Mouse (Mus musculus) lung, embryonic 14.5 days (tissue): ENCODE data around the gene H2-Ob. TPM values are rescaled to one million over a fixed set of nuclear protein-coding genes. Genes with fewer than 3 reads are reported as not detected.

Experiments used
- ATAC-seq: fragments of 200-750 bp; cut with Nextera tagmentation; 2 replicates; pipeline ENCODE4 v1.8.0; 2017; ENCODE audit warnings: mild to moderate bottlenecking, moderate TSS enrichment, moderate library complexity; ENCODE audit not compliant: insufficient read depth
- DNase-seq: peaks from one replicate; pipeline ENCODE4 v3.0.0-alpha.2; 2015
- H3K27ac ChIP-seq: fragments of 300-500 bp; sonication (generic); 2 replicates; pipeline ENCODE4 v1.5.1; 2014; ENCODE audit warnings: low read depth, mild to moderate bottlenecking, moderate library complexity
- H3K27me3 ChIP-seq: fragments of 300-500 bp; sonication (generic); 2 replicates; pipeline ENCODE4 v1.6.1; 2014; ENCODE audit warnings: low read length, control low read depth; ENCODE audit not compliant: insufficient read depth
- H3K36me3 ChIP-seq: fragments of 300-500 bp; sonication (generic); 2 replicates; pipeline ENCODE4 v1.6.1; 2014; ENCODE audit warnings: control low read depth; ENCODE audit not compliant: insufficient read depth
- H3K4me1 ChIP-seq: fragments of 300-500 bp; sonication (generic); 2 replicates; pipeline ENCODE4 v1.6.1; 2014; ENCODE audit warnings: antibody characterized with exemption, control low read depth; ENCODE audit not compliant: insufficient read depth
- H3K4me2 ChIP-seq: fragments of 300-500 bp; sonication (generic); 2 replicates; pipeline ENCODE4 v1.6.1; 2014; ENCODE audit warnings: mild to moderate bottlenecking
- H3K4me3 ChIP-seq: fragments of 300-500 bp; sonication (generic); 2 replicates; pipeline ENCODE4 v1.5.1; 2014; ENCODE audit warnings: low read depth, low read length
- H3K9ac ChIP-seq: fragments of 300-500 bp; sonication (generic); 2 replicates; pipeline ENCODE4 v1.6.1; 2014
- H3K9me3 ChIP-seq: fragments of 300-500 bp; sonication (generic); 2 replicates; pipeline ENCODE4 v1.6.1; 2016; ENCODE audit warnings: low read depth, low read length, control low read depth
- CTCF ChIP-seq: IDR thresholded peaks from 2 replicates; pipeline ENCODE4 v1.5.1; 2016; ENCODE audit warnings: antibody characterized with exemption, low read depth
- whole genome bisulfite sequencing: fragments of 180-500 bp; shearing (Covaris S2); extraction: QIAGEN DNeasy Blood & Tissue Kit; methylation state at CpG from one replicate; pipeline ENCODE4 v1.1.7; 2014; 5-methylcytosine and 5-hydroxymethylcytosine counted together
- polyA plus RNA-seq: library from polyadenylated mRNA; unstranded; fragments of >200 nt; fragmentation: Nextera tagmentation; extraction: Ambion mirVana; gene quantifications from 2 replicates; pipeline ENCODE4 v1.2.1, GENCODE M21; 2014

The H2-Ob gene
- polyA plus RNA-seq, 1 experiment from 2014 or later, result not detected

- TF ChIP-seq CTCF, result no peak
- Histone ChIP-seq H3K4me1 (no peaks in the 10 kb centered on the region), H3K9me3 (no peaks in the 10 kb centered on the region), H3K27ac (no peak overlapping the region), H3K36me3 (no peaks in the 10 kb centered on the region), H3K9ac (peak overlapping the region; percentile 54), H3K27me3 (peaks cover 32% of the 10 kb centered on the region), H3K4me3 (peak overlapping the region; percentile 48), H3K4me2 (peak overlapping the region; percentile 89)
- 1% methylated on average over 93 of the region's 93 CpGs for WGBS
- DNase-seq, result peak; percentile 53
- ATAC-seq, result no peak
Observed at GRCm38 (mm10) chr17:34264452-34265351, 26.0 kb downstream of the H2-Ob start.

GRCm38 (mm10) chr17:34268262-34268661, 29.6 kb downstream of the H2-Ob start:
- no peak for TF ChIP-seq CTCF

GRCm38 (mm10) chr17:34268748-34269147, 30.0 kb downstream of the H2-Ob start:
- no peaks in the 10 kb centered on the region for H3K9me3 ChIP-seq
- H3K9ac ChIP-seq, result no peak overlapping the region
- DNase-seq, result no peak
- H3K4me2 ChIP-seq, result no peak overlapping the region
- TF ChIP-seq CTCF, result no peak
- ATAC-seq, result no peak
- no peaks in the 10 kb centered on the region for H3K36me3 ChIP-seq
- no peaks in the 10 kb centered on the region for H3K4me1 ChIP-seq
- peaks cover 19% of the 10 kb centered on the region for H3K27me3 ChIP-seq
- H3K27ac ChIP-seq, result no peak overlapping the region
- WGBS, result 80% methylated on average over 2 of the region's 2 CpGs
- no peak overlapping the region for H3K4me3 ChIP-seq

More at GRCm38 (mm10) chr17:34268262-34268661, 29.6 kb downstream of the H2-Ob start:
- no peak for DNase-seq
- Histone ChIP-seq H3K4me3 (no peak overlapping the region), H3K27ac (no peak overlapping the region), H3K9ac (no peak overlapping the region), H3K36me3 (no peaks in the 10 kb centered on the region), H3K4me1 (no peaks in the 10 kb centered on the region), H3K27me3 (peaks cover 24% of the 10 kb centered on the region), H3K4me2 (no peak overlapping the region), H3K9me3 (no peaks in the 10 kb centered on the region)
- WGBS, result 67% methylated on average over 2 of the region's 2 CpGs
- no peak for ATAC-seq

GRCm38 (mm10) chr17:34269817-34270216, 31.1 kb downstream of the H2-Ob start:
- no peak for DNase-seq
- Histone ChIP-seq H3K9ac (no peak overlapping the region), H3K27me3 (peaks cover 8% of the 10 kb centered on the region), H3K27ac (no peak overlapping the region), H3K4me2 (no peak overlapping the region), H3K36me3 (no peaks in the 10 kb centered on the region), H3K4me3 (no peak overlapping the region), H3K4me1 (no peaks in the 10 kb centered on the region), H3K9me3 (no peaks in the 10 kb centered on the region)
- TF ChIP-seq CTCF, result no peak
- no peak for ATAC-seq
- 61% methylated on average over 4 of the region's 4 CpGs for WGBS

GRCm38 (mm10) chr17:34270230-34270629, 31.5 kb downstream of the H2-Ob start:
- 81% methylated on average over 2 of the region's 2 CpGs for WGBS
- no peak for TF ChIP-seq CTCF
- Histone ChIP-seq H3K9me3 (no peaks in the 10 kb centered on the region), H3K4me2 (no peak overlapping the region), H3K9ac (no peak overlapping the region), H3K27me3 (peaks cover 4% of the 10 kb centered on the region), H3K36me3 (no peaks in the 10 kb centered on the region), H3K4me1 (no peaks in the 10 kb centered on the region), H3K4me3 (no peak overlapping the region), H3K27ac (no peak overlapping the region)
- ATAC-seq (no peak), DNase-seq (no peak)

- TF ChIP-seq CTCF, result no peak
- WGBS, result 65% methylated on average over 2 of the region's 2 CpGs
- Histone ChIP-seq H3K9me3 (no peaks in the 10 kb centered on the region), H3K4me1 (no peaks in the 10 kb centered on the region), H3K27ac (no peak overlapping the region), H3K4me3 (no peak overlapping the region), H3K36me3 (no peaks in the 10 kb centered on the region), H3K27me3 (no peaks in the 10 kb centered on the region), H3K4me2 (no peak overlapping the region), H3K9ac (no peak overlapping the region)
- no peak for DNase-seq
- no peak for ATAC-seq
Observed at GRCm38 (mm10) chr17:34270940-34271339, 32.2 kb downstream of the H2-Ob start.

- ATAC-seq, result no peak
- H3K4me3 ChIP-seq, result no peak overlapping the region
- no peaks in the 10 kb centered on the region for H3K27me3 ChIP-seq
- no peaks in the 10 kb centered on the region for H3K36me3 ChIP-seq
- no peak overlapping the region for H3K4me2 ChIP-seq
- no peaks in the 10 kb centered on the region for H3K9me3 ChIP-seq
- no peak overlapping the region for H3K27ac ChIP-seq
- DNase-seq, result no peak
- 88% methylated on average over 1 of the region's 1 CpGs for WGBS
- H3K4me1 ChIP-seq, result no peaks in the 10 kb centered on the region
- TF ChIP-seq CTCF, result no peak
- H3K9ac ChIP-seq, result no peak overlapping the region
Observed at GRCm38 (mm10) chr17:34272102-34272501, 33.4 kb downstream of the H2-Ob start.
